Mouse (Mus musculus) kidney, embryonic 16.5 days (tissue): ENCODE results near the gene Blzf1. TPM values are rescaled to one million over a fixed set of nuclear protein-coding genes. Genes with fewer than 3 reads are reported as not detected.

Experiments
- ATAC-seq: fragments of 200-750 bp; cut with Nextera tagmentation; 2 replicates; pipeline ENCODE4 v1.8.0; 2017; ENCODE audit warnings: moderate TSS enrichment; ENCODE audit not compliant: low FRiP score, low TSS enrichment
- H3K27ac ChIP-seq: fragments of 300-500 bp; sonication (generic); 2 replicates; pipeline ENCODE4 v1.5.1; 2014; ENCODE audit warnings: low read length
- H3K27me3 ChIP-seq: fragments of 300-500 bp; sonication (generic); 2 replicates; pipeline ENCODE4 v1.6.1; 2014; ENCODE audit warnings: low read length, control low read depth, mixed read lengths; ENCODE audit not compliant: insufficient read depth
- H3K36me3 ChIP-seq: fragments of 300-500 bp; sonication (generic); 2 replicates; pipeline ENCODE4 v1.6.1; 2014; ENCODE audit warnings: low read length, control low read depth, mixed read lengths; ENCODE audit not compliant: insufficient read depth
- H3K4me1 ChIP-seq: fragments of 300-500 bp; sonication (generic); 2 replicates; pipeline ENCODE4 v1.6.1; 2014; ENCODE audit warnings: low read length, control low read depth, mixed read lengths; ENCODE audit not compliant: insufficient read depth
- H3K4me2 ChIP-seq: fragments of 300-500 bp; sonication (generic); replicated peaks from 2 replicates; pipeline ENCODE4 v1.6.1; 2014; ENCODE audit warnings: low read depth, low read length
- H3K4me3 ChIP-seq: fragments of 300-500 bp; sonication (generic); 2 replicates; pipeline ENCODE4 v1.5.1; 2014; ENCODE audit warnings: mild to moderate bottlenecking, low read length
- H3K9ac ChIP-seq: fragments of 300-500 bp; sonication (generic); replicated peaks from 2 replicates; pipeline ENCODE4 v1.6.1; 2014; ENCODE audit warnings: low read length
- H3K9me3 ChIP-seq: fragments of 300-500 bp; sonication (generic); 2 replicates; pipeline ENCODE4 v1.6.1; 2016; ENCODE audit warnings: low read length, control low read depth
- WGBS: fragments of 180-500 bp; shearing (Covaris S2); extraction: QIAGEN DNeasy Blood & Tissue Kit; methylation state at CpG from one replicate; pipeline ENCODE4 v1.1.7; 2014; 5-methylcytosine and 5-hydroxymethylcytosine counted together
- polyA plus RNA-seq: library from polyadenylated mRNA; unstranded; fragments of >200 nt; fragmentation: Nextera tagmentation; extraction: Ambion mirVana; gene quantifications from 2 replicates; pipeline ENCODE4 v1.2.1, GENCODE M21; 2015

Gene Blzf1
- polyA plus RNA-seq, 1 experiment from 2014 or later = 31.0 TPM

DNA sequence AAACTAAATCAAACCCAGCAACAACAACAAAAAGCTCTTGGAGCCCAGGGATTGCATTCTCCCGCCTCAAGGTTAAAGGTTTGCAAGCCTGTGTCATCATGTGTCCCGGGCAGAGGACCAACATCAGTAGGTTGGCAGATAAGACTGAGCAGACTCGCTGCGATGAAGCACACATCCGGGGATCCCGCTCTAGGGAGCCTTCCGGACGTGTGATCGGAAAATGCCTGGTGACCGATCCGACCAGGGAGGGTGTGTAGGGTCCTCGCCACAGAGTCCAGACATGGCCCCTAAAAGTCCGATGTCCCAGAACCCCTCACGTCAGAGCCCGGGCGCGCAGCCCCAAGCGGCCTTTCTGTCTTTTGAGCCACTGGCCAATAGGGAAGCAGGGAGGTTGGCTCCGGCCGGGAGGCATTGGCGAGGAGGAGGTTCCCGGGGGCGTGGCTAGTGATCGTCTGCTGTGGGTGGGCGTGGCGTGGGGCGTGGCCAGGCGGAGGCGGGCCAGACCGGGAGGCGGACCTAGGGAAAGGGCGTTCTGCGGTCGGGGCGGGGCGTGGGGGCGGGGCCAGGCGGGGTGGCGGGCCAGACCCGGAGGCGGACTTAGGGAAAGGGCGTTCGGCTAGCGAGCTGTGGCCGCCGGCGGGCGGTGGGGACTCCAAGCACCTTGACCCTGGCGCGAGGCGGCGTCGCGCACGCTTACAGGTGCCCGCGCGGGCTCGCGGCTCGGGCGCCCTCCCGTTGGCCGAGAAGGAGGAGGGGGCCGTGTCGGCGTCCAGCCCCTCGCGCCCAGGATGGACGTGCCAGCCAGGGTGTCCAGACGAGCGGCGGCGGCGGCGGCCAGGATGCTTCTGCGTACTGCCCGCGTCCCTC lies 58.6 kb downstream of the Blzf1 start, which contains the start of gene Slc19a2:
Gene Slc19a2, plus strand, starts transcription at position 582 of the 867 bp plus-strand sequence.
- peak within 1 kb of the TSS; percentile 91 for H3K27ac ChIP-seq
- 0% methylated on average over 55 of the region's 79 CpGs for WGBS
- no peaks in the 10 kb centered on the region for H3K9me3 ChIP-seq
- H3K4me3 ChIP-seq = peak within 1 kb of the TSS; percentile 83
- ATAC-seq = peak; percentile 98
- H3K4me2 ChIP-seq = peak within 1 kb of the TSS; percentile 88
- no peaks in the 10 kb centered on the region for H3K36me3 ChIP-seq
- peak within 1 kb of the TSS; percentile 82 for H3K9ac ChIP-seq
- peaks cover 23% of the 10 kb centered on the region for H3K4me1 ChIP-seq
- H3K27me3 ChIP-seq = no peaks in the 10 kb centered on the region

DNA sequence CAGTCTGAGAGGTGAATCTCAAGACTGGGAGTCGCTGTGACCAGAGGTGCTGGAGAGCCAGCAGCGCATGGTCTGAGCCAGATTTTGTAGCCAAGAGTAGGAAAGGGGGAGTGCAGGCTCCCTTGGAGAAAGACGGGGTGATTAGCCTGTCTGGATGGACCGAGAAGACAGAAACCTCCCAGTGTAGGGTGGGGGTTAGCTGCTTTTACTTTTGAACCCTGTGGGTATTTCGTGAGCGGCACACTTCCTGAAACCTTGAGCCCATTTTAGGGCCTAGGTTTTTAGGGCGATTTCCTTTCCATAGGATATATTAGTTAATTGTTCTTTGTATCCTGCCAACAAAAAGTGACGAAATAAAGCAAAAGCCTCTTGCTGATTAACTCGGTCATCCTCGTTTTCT lies 59.3 kb downstream of the Blzf1 start:
- no peaks in the 10 kb centered on the region for H3K9me3 ChIP-seq
- H3K4me3 ChIP-seq = peak overlapping the region; percentile 83
- H3K36me3 ChIP-seq = no peaks in the 10 kb centered on the region
- H3K27me3 ChIP-seq = no peaks in the 10 kb centered on the region
- H3K4me1 ChIP-seq = peaks cover 23% of the 10 kb centered on the region
- no peak overlapping the region for H3K27ac ChIP-seq
- no peak for ATAC-seq
- WGBS = 12% methylated on average over 10 of the region's 10 CpGs
- peak overlapping the region; percentile 77 for H3K4me2 ChIP-seq
- H3K9ac ChIP-seq = peak overlapping the region; percentile 61

DNA sequence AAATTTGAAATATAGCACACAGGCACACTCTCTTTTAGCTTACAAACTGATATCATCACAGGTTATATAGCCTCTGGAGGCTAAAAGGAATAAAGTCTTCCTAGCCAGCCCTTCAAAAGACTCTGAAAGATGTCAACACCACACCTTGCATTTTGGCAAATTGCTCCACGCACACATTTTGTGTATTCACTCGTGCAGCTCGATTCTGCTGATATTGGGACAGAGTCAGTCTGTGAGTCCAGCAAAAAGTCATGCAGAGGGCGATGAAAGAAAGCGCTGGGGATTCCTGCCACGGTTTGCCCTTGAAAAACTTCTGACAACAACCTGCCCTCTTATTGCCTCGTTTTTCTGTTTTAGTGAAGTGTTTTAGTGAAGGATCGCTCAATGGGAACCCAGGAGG lies 59.8 kb downstream of the Blzf1 start:
- no peaks in the 10 kb centered on the region for H3K36me3 ChIP-seq
- H3K9ac ChIP-seq = peak overlapping the region; percentile 61
- no peaks in the 10 kb centered on the region for H3K9me3 ChIP-seq
- H3K4me1 ChIP-seq = peaks cover 23% of the 10 kb centered on the region
- 51% methylated on average over 8 of the region's 8 CpGs for WGBS
- H3K27ac ChIP-seq = peak overlapping the region; percentile 14; the same call in 1 of the 2 replicates
- ATAC-seq = no peak
- peak overlapping the region; percentile 77 for H3K4me2 ChIP-seq
- H3K27me3 ChIP-seq = no peaks in the 10 kb centered on the region
- no peak overlapping the region for H3K4me3 ChIP-seq

DNA sequence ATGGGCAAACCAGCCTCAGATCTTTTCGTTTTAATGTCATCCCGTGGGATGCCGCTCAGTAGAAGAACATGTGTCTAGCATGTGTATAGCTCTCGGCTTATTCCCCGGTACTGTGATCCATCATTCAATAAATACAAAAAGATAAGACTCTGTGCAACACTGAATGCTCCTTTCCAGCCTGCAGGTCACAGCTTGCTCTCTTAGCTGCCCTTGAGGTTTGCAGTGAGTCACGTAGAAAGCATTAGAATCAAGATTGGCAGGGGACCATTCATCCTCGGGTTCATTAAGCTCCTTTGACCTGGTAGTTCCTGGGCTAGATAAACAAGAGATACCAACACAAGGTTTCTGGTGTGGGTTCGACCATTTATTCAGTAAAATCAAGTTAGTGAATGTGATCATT lies 64.5 kb downstream of the Blzf1 start:
- Histone ChIP-seq H3K9ac (no peak overlapping the region), H3K4me3 (no peak overlapping the region), H3K27me3 (no peaks in the 10 kb centered on the region), H3K27ac (no peak overlapping the region), H3K4me1 (peaks cover 3% of the 10 kb centered on the region), H3K9me3 (no peaks in the 10 kb centered on the region), H3K36me3 (no peaks in the 10 kb centered on the region), H3K4me2 (no peak overlapping the region)
- WGBS = 72% methylated on average over 8 of the region's 8 CpGs
- no peak for ATAC-seq

DNA sequence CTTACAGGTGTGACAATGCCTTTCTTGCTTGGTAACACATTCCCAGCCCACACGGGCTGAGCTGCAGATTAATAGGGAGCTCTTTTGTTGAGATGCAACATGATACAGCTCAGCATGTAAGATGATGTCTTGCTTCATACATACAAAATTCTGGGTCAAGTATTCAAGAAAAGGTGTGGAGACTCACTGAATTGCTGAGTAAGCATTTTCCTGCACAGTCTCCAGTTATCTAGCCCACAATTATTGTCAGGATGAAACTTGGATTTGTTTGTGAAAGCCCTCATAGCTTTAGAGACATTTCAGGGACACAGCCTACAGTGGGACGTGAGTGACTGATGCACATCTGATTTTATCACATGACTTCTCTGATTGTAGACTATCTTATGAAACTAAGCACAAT lies 65.8 kb downstream of the Blzf1 start:
- Histone ChIP-seq H3K36me3 (no peaks in the 10 kb centered on the region), H3K4me3 (no peak overlapping the region), H3K27me3 (no peaks in the 10 kb centered on the region), H3K4me1 (no peaks in the 10 kb centered on the region), H3K4me2 (no peak overlapping the region), H3K9ac (no peak overlapping the region), H3K9me3 (no peaks in the 10 kb centered on the region), H3K27ac (no peak overlapping the region)
- no peak for ATAC-seq
- WGBS = 75% methylated on average over 2 of the region's 2 CpGs

Other genes starting within 250 kb of the Blzf1 start
- gene Sell, start 245.5 kb downstream of the Blzf1 start, polyA plus RNA-seq = 0.40 and 0.41 TPM in 2 replicates
- gene Selp, start 192.2 kb downstream of the Blzf1 start, polyA plus RNA-seq = 0.56 and 1.1 TPM in 2 replicates
- gene F5, start 155.7 kb downstream of the Blzf1 start, polyA plus RNA-seq = 0.26 and 0.30 TPM in 2 replicates
- 11.3 and 12.1 TPM in 2 replicates for gene Slc19a2, start 58.4 kb downstream of the Blzf1 start, polyA plus RNA-seq
- gene Ccdc181, start 31.9 kb downstream of the Blzf1 start, polyA plus RNA-seq = 13.9 and 14.3 TPM in 2 replicates
- 56.6 and 64.3 TPM in 2 replicates for gene Nme7, start 3.4 kb downstream of the Blzf1 start, polyA plus RNA-seq
- gene Atp1b1, start 150.9 kb upstream of the Blzf1 start, polyA plus RNA-seq = 232 and 240 TPM in 2 replicates